Mouse (Mus musculus): ENCODE data around the gene D630003M21Rik.

- TF ChIP-seq MYOD1 (IDR thresholded peaks at IDR 0.05; ENCODE audit: control insufficient read depth in 1 of 3, insufficient read length in 2 of 3, low read depth in 2 of 3) (no peak), POLR2A (IDR thresholded peaks at IDR 0.05; ENCODE audit: insufficient read length, low read depth) (no peak), E2F4 (IDR thresholded peaks at IDR 0.05; ENCODE audit: insufficient read depth) (no peak), TCF12 (IDR thresholded peaks at IDR 0.05; ENCODE audit: insufficient read depth, poor library complexity, severe bottlenecking) (no peak)
Measured at GRCm38 (mm10) chr2:158142981-158143380, 86.0 kb downstream of the D630003M21Rik start.

Data from myocyte (in vitro differentiated cells).